Mouse (Mus musculus): ENCODE data around the gene Ccdc155.

The Ccdc155 gene

DNA sequence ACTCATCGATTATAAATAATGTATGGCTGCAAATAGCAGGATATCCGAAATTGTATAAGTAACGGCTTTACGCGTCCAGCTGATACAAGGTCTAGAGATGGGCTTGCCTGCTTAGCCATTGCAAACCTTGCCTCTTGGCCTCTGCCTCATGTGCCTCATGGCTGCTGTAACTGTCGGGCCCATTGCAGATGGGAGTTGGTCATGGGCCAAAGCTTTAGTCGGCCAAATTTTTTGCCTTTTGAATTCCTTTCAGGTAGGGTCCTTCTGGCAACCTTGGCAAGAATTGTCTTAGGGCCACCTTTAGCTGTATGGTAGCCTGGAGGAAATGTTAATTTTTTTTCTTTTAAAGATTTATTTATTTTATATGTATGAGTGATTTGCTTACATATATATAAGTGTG is 20.1 kb upstream of the Ccdc155 start:
- no peak for DNase-seq

DNA sequence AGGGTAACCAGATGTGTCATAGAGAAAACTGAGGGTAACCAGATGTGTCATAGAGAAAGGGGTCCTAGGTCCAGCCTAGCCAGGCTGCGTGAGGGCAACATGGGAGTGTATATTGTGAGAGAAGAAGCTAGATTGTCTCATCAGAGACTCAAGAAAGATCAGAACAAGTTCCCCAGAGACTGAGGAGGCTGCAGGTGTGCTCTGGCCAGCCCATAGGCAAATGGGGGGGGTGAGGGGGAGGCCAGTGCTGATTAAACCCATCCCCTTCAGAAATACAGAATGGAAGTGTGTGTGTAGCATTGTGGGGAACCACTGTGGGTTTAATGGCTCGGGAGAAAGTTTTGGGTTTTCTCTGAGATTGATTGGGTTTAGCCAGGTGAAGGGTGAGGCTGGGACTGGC is 17.0 kb upstream of the Ccdc155 start:
- no peak for DNase-seq

DNA sequence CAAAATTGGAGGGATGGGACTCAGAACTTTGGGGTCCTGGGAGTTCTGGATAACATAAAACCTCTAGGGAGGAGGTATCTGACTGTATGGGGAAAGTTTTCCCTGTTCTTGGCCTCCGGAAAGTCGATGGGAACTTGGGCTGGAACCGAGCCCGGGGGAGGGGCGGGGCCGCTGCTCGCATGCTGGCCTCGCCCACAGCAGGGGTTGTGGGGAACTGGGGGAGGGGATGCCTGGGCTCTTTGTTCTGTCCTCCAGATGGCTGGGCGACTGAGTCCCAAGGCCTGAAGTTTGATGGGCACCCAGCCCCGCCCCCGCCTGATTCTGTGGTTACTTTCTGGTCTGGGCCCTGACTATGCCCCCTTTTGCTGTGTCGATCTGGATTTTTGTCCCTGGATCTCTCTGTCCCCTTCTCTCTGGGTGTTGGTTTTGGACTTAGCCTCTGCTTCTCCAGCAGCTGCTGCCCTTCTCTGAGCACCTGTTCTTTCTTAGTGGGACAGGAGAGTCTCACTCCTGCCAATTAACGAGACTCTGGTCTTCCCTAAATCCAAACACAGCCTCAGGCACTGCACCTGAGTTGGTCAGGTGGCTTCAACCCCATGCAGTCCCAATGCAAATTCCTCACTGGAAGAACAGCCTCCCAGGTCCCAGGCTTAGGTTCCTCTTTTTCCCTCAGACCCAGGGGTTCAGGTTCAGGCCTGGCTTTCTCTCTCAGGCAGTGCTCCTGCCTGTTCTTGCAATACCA is 11.9 kb upstream of the Ccdc155 start:
- no peak for DNase-seq

DNA sequence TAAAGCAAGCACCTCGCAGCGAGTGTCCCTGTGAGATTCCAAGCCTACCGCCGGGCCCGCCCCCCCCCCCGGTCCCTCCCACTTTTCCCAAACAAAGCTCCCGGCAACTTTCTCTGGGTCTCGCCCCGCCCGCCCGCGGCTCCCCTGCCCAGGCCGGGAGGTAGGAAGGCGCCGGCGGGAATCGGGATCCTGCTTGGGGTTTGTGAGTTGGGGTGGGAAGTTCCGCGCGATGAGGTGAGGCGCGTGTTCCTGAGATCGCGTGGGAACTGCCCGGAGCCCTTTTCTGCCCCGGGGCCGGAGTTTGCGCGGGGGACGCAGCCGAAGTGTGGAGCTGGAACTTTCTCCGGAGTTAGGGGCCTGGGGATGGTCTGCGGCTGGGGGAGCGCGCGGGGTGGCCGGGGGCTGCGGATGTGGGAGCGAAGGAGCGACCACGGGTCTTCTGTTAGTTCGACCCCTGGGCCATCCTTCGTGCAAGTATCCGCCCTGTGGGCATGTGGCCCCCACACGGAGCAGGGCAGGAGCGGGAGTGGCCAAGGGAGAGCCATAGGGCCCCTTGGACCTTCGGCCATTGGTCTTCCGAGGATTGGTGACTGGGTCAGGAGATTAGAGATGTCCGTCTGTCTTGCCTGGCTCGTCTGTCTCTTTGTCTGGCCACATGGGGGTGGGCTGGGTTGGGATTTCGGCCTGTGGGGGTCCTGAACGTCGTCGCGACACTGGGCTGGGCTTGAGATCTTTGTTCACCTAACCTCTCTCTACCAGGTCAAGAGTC is 11.2 kb upstream of the Ccdc155 start, which contains the start of gene Tead2:
Gene Tead2 (plus strand): TSS at position 81 of the 769 bp plus-strand sequence.
- DNase-seq = no peak

DNA sequence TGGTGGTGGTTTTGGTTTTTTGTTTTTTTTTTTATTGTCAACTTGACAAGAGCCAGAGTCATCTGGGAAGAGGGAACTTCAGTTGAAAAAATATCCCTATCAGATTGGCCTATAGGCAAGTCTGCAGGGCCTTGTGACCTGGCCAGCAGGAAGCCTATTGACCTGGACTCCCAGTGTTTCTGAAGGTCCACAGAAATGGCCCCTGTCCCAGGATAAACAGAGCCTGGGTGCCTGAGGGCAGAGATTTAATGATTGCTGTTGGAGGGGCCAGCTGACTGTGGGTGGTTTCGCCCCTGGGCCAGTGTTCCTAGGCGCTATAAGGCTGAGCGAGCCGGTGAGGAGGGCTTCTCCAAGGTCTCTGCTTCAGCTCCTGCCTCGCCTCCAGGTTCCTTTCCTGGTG is 9.0 kb upstream of the Ccdc155 start:
- no peak for DNase-seq

DNA sequence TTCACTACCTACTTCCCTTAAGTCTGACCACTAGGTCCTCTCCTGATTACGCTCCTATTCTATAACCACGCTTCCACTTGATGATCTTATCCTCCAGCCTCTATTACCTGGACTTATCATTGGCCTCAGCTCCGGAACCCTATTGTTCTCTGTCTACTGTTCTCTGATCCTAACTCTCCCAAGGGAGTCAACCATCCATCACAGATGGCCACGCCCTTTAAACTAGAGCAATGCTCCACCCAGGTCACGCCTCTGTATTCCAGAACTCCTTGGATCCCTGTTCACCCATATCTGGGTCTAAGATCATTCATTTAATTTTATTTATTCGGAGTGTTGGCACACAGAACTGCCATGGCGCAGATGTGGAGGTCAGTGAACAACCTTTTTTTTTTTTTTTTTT is 7.7 kb upstream of the Ccdc155 start:
- no peak for DNase-seq

DNA sequence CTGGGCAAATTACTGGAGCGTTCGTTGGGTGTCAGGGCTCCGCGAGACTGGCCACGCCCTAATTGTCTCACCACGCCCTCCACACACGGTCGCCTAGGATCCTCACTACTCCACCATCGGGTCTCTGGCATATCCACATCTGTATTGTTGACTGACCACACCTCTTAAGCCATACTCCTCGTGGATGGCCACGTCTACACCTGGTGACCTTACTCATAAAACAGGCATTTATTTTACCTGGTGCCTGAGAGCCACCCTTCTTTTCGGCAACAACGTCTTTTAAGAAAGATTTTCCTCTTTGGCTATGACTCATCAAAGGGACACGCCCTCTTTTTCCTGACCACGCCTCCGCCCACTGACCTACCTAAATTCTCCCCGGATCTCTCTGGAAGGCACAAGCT is 7.2 kb upstream of the Ccdc155 start, which contains the start of gene Dkkl1:
Gene Dkkl1 (minus strand): TSS at position 297 of the 401 bp plus-strand sequence.
- no peak for DNase-seq

DNA sequence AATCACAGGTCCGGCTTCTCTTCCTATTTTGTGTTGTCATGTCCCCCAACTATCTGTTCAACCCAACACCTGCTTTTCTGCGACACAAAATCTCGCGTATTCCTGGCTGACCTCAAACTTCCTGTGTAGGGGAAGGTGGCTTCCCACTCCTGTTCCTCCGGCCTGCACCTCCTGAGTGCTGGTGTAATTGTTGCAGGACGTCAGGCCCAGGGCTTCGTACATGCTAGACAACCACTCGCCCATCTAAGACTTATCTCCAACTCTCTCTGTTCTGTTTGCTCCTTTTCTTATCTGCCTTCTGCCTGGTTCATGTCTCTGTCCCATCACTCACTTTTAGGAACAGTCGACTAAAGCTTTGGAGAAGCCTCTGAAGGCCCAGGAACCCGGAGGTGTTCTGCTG is 6.4 kb upstream of the Ccdc155 start:
- DNase-seq = no peak

DNA sequence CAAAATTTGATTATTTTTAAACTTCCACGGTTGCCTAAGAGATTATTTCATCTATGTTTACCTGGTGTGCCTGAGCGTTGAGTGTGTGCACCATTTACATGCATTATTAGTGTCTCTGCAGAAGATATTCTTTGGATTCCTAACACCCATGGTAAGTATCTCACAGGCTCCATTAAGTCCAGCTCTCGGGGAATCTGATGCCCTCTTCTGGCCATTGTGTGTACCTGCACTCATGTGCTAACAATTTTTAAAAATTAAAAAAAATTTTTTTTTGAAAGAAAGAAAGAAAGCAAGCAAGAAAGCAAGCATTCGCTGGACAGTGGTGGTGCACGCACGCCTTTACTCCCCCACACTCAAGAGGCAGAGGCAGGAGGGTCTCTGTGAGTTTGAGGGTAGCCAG is 3.6 kb upstream of the Ccdc155 start:
- DNase-seq = no peak

DNA sequence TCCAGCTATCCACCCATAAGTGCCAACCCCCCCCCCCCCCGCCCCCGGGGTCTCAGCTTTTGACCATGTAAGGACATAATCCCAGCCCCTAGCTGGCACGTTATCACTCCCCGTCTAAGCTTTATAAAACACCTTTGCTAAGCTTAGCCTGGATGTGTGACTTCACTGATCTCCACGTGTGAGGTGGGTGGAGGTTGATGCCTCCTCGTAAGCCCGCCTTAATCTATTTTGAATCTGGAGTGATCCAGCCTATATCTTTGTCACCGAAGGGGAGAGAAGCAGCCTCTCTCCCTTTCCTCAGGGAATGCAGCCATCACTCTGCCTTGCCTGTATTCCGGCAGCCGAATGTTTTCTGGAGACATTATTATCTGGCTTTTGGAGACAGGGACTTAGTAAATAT is 2.0 kb downstream of the Ccdc155 start:
- DNase-seq = no peak

DNA sequence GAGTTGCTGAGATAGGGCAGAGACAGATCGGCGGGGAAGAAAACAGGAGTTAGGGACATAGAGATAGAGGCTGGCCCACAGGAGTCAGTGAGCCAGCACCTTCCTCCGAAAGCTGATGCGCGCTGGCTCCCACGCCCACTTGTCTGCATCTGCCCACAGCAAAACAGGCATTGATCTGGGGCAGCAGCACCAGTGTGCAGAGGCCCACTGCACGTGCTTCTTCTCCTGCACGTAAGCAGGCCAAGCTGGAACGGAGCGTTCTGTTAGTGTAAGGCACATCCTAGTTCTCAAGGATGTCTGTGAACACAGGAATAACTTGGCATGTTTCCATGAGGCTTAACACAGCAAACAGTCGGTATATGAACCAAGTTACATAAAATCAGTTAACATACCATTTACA is 5.7 kb downstream of the Ccdc155 start:
- no peak for DNase-seq

DNA sequence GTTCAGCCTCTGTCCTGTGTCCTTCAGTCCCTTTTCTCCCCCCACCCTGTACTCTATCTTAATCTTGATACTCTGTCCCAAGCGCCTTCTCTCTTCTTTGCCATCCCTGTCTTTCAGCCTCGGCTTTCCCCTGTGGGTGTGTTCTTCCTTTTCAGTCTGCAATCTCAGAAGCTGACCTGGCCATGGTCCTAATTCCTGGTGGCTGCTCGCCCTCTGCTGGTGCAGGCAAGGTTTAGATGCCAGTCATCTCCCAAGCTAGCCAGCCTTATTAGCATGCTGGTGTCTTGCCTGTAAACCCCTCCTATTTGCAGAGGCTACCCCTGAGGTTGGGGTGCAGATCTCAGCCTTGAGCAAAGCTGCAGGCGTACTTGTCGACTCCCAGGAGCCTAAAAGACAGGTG is 6.3 kb downstream of the Ccdc155 start:
- DNase-seq = peak; percentile 28

DNA sequence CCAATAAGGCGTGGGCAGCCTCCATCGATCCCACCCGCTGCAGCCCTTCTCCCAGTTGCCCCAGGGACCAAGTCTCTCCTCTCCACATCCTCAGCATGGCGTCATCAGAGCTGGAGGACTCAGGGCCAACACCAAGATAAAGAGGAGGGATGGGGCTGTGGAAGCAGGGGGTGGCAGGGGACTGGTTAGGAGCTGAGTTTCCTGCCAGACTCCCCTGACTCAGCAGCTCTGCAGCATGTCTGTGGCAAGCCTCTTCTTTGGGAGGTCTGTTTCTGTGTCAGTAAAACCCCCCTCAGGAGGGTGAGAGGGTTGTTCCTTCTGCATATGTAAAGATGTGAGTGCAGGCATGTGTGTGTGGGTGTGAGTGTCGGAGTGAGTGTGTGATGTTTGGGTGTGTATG is 7.7 kb downstream of the Ccdc155 start:
- no peak for DNase-seq

DNA sequence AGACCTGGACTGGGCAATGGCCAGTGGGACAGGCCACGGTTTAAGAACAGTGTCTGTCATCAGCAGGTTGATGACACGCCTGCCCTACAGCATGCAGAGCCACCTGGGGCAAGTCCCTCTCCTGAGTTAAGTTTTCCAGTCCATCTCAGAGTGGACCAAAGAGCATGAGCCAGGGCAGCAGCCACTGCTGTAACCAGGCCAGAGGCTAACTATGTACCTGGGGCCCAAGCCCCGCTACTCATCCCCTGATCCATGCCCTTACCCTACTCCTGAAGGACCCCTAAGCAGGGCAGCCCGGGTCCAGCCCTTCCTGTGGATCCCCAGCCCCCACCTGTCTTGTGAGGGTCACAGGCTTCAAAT is 8.5 kb downstream of the Ccdc155 start:
- DNase-seq = no peak

DNA sequence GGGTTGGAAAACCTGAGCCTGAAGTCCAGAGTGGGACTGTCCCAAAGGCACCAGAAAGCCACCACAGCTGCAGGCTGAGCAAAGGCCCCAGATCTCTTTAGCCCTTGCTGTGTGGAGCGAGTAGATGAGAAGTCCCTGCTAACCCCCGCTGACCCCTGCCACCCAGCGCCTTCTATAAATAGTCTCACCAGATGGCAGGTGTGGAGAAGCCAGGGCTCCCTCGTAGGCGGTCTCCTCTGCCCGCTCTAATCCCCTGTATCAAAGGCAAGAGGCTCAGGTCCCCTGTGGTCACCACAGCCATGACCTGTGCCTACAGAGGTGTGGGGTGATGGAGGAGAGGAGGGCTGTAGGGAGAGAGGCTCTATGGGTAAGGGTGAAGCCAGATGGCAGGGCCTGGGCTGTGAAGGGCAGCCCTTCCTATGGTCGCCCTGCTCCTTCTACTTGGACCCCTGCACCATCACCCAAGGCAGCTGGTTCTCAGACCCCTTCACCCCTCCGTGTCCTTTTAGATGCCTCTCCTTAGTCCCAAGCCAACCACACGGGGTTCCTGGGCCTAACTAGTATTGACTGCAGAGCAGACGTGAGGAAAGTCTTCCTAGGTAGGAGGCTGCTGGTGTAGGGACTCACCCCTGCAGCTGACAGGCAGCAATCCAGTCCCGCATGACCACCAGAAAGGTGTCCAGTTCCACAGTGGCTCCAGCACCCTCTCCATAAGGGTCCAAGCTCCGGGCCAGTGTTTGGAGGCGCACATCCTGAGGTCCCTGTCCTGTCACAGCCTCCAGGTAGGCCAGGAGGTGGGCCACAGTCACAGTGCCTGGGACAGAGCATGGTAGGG is 9.1 kb downstream of the Ccdc155 start:
- DNase-seq = no peak

DNA sequence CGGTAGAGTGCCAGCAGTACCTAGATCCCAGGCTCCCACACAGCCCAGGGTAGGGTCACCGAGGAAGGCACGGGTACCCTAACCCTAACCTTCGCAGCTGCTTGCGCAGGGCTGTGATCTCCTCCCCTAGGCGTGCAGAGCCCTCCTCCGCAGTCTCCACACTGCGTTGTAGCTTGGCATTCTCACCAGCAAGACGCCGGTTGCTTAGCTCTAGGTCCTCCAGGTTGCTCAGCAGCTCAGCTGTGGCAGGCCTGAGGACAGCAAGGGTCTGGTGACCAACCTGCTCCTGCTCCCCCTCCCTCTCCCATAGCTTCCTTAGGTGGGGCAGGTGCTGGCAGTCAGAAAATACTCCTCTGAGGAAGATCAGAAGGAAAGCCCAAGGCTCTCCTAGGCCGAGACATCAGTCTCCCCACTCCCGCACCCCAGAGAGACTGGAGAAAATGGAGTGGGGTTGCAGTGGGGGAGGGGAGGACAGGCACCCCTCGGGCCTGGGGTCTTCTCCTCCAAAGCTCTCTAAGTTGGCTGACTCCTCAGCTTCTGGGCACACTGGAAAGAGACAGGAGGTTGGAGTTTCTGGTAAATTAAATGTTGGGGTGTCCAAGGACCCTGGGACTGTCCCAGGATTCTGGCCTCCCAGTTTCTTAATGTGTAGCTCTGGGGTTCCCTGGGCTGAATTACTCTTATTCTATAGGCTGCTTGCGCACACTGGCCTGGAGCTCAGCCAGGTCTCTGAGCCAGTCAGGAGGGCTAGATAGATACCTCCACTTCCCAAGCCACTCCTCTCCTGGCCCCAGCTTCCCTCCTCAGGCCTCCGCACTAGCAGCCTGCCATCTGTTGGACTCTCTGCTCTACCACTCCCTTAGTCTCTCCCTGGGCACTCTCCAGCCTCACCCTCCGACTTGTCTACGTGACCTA is 10.6 kb downstream of the Ccdc155 start:
- no peak for DNase-seq

DNA sequence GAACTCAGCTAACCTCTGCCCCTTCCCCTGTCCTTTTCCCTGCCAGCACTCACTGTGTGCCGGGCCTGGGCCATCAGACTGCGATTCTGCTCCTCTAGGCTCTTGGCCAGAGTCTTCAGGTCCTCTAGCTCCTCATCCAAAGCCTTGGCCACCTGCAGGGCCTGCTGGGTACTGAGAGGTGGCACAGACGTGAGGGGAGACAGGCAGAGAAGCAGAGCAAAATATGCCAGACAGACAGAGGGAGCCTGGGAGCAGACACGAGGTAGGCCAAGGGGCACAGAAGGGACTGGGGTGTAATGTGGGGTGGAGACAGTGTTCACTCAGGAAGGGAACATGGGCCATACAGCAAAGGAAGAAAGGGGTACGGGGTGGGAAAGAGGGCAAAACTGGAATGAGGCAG is 11.3 kb downstream of the Ccdc155 start:
- DNase-seq = no peak

DNA sequence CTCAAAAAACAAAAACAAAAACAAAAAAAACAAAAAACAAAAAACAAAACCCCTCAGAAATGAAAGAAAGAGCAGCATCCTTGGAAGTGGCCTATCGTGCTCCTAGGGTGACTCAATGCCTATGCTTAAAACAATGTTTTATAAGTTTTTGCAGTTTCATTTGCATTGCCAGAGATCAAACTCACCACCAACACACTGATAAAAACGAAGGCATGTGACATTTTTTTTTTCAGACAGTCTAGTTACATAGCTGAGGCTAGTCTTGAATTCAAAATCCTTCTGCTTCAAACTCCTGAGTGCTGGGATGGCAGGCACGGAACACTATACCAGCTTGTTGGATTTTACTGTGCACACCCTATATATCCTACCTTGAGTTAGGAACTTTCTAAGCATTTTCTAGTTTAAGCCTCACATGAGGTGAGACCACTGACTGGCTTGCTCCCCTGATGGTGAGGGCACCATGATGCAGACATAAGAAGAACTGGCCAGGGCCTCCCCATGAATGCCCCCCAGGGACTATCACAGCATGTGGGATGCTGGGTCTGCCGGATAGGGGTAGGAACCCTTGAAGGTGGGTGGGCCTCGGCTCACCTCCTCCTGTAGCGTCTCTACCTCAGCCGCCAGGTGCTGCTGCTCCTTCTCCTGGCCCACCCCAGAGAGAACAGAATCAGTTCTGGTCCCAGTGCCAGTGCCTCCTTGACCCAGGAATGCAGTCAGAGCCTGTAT is 11.9 kb downstream of the Ccdc155 start:
- DNase-seq = no peak

DNA sequence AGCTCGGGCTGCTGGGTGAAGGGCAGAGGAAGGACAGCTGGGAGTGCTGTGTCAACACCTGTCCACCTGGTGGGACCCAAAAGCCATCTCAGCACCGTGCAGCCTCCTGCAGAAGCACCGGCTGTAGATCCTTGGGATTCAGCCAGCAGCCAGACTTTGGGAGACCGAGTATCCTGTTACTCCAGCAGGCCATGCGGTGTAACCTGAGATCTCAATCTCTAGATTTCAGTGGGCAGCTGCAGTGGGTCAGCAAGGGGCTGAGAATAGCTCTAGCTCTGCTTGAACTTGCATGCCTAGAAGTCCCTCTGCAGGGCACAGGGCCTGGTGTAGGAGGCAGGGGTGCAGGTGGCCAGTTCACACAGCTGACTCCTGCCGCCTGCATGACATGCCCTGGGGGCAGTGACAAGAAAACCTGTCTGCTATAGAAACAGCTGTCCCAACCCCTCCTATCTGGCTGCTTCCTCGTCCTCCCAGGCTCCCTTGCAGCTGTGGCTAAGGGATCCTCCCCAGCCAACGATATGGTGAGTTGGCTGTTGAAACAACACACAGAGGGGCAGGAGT is 12.8 kb downstream of the Ccdc155 start:
- DNase-seq = no peak

DNA sequence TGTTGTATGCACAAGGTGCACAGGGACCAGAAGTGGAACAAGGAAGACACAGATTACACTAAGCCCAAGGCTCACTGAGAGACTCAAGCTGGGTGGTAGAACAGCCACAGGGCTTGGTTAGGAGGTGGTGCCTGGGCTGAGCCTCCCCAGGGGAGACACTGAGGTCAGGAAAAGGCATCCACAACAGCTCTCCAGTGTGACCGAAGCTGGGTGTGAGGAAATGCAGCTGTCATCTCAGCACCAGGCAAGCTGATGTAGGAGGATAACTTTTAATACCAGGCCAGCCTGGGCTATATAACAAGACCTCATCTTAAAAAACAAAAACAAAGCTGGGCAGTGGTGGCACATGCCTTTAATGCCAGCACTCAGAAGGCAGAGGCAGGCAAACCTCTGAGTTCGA is 13.5 kb downstream of the Ccdc155 start:
- DNase-seq = no peak

DNA sequence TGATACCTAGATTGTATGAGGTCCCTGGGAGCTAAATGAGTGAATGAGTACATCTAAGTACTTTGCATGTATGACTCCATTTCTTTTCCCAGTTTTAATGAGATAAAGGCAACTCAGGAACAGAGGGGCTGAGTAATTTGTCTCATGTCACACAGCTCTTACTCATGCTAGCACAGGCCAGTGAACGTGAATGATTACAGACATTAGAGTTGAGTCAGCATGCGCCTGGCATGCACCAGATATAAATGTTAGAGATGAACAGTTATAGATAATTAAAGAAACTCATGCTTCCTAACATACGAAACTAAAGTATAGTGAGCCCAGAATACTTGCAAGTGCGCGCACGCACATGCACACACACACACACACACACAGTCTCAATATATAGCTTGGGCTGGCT is 14.5 kb downstream of the Ccdc155 start:
- DNase-seq = no peak

DNA sequence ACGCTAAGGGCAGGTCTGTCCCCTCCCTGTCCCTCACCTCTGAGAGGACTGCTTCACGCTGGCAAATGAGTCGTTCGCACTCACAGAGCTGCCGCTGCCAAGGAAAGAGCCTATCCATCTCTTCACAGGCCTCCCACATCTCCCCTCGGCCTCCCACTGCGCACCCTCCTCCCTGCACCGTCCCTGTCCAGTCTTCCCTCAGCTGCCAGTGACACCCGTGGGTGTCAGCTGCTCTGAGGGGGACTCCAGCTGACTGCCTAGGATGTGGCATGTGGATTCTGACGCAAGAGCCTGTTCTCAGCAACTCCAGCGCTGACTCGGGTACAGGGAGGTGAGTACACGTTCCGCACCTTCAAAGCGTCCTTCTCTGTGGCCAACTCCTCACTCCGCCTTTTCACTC is 15.1 kb downstream of the Ccdc155 start:
- DNase-seq = no peak
